Mouse (Mus musculus) midbrain, embryonic 15.5 days (tissue): ENCODE measurements around the gene Nfix. TPM values are rescaled to one million over a fixed set of nuclear protein-coding genes. Genes with fewer than 3 reads are reported as not detected.

ENCODE experiments used
- ATAC-seq: fragments of 200-750 bp; cut with Nextera tagmentation; replicated peaks from 2 replicates; pipeline ENCODE4 v1.8.0; 2017; ENCODE audit warnings: moderate TSS enrichment
- H3K27ac ChIP-seq: fragments of 300-500 bp; sonication (generic); 2 replicates; pipeline ENCODE4 v1.5.1; 2015; ENCODE audit warnings: mild to moderate bottlenecking, inconsistent platforms
- H3K27me3 ChIP-seq: fragments of 300-500 bp; sonication (generic); replicated peaks from 2 replicates; pipeline ENCODE4 v1.6.1; 2015; ENCODE audit warnings: inconsistent platforms
- H3K36me3 ChIP-seq: fragments of 300-500 bp; sonication (generic); replicated peaks from 2 replicates; pipeline ENCODE4 v1.6.1; 2015; ENCODE audit warnings: inconsistent platforms
- H3K4me1 ChIP-seq: fragments of 300-500 bp; sonication (generic); 2 replicates; pipeline ENCODE4 v1.6.1; 2015; ENCODE audit warnings: inconsistent platforms
- H3K4me2 ChIP-seq: fragments of 300-500 bp; sonication (generic); 2 replicates; pipeline ENCODE4 v1.6.1; 2015; ENCODE audit warnings: inconsistent platforms, mild to moderate bottlenecking, moderate library complexity
- H3K4me3 ChIP-seq: fragments of 300-500 bp; sonication (generic); 2 replicates; pipeline ENCODE4 v1.5.1; 2015; ENCODE audit warnings: mild to moderate bottlenecking, inconsistent platforms
- H3K9ac ChIP-seq: fragments of 300-500 bp; sonication (generic); 2 replicates; pipeline ENCODE4 v1.6.1; 2015; ENCODE audit warnings: mild to moderate bottlenecking, inconsistent platforms
- H3K9me3 ChIP-seq: fragments of 300-500 bp; sonication (generic); 2 replicates; pipeline ENCODE4 v1.6.1; 2016; ENCODE audit warnings: inconsistent platforms
- WGBS: fragments of 180-500 bp; shearing (Covaris S2); methylation state at CpG from one replicate; pipeline ENCODE4 v1.1.7; 2015; ENCODE audit warnings: mixed read lengths; 5-methylcytosine and 5-hydroxymethylcytosine counted together
- polyA plus RNA-seq: library from polyadenylated mRNA; unstranded; fragments of >200 nt; fragmentation: Nextera tagmentation; extraction: Ambion mirVana; gene quantifications from 2 replicates; pipeline ENCODE4 v1.2.1, GENCODE M21; 2015

Gene Nfix
- polyA plus RNA-seq, 1 experiment from 2014 or later = 48.6 TPM

GRCm38 (mm10) chr8:84732545-84732944 is 67.6 kb downstream of the Nfix start:
- H3K9me3 ChIP-seq = no peaks in the 10 kb centered on the region
- H3K4me3 ChIP-seq = no peak overlapping the region
- no peak overlapping the region for H3K4me2 ChIP-seq
- H3K27me3 ChIP-seq = peaks cover 15% of the 10 kb centered on the region; the same call in 1 of the 2 replicates
- ATAC-seq = no peak
- WGBS = 64% methylated on average over 5 of the region's 5 CpGs
- peaks cover 45% of the 10 kb centered on the region for H3K4me1 ChIP-seq
- peak overlapping the region; percentile 76; the same call in 1 of the 2 replicates for H3K27ac ChIP-seq
- no peak overlapping the region for H3K9ac ChIP-seq
- H3K36me3 ChIP-seq = no peaks in the 10 kb centered on the region

- WGBS = 62% methylated on average over 11 of the region's 11 CpGs
- no peak overlapping the region for H3K9ac ChIP-seq
- H3K4me2 ChIP-seq = no peak overlapping the region
- H3K9me3 ChIP-seq = no peaks in the 10 kb centered on the region
- H3K4me3 ChIP-seq = no peak overlapping the region
- H3K4me1 ChIP-seq = peaks cover 40% of the 10 kb centered on the region
- H3K36me3 ChIP-seq = no peaks in the 10 kb centered on the region
- no peak for ATAC-seq
- peak overlapping the region; percentile 76 for H3K27ac ChIP-seq
- H3K27me3 ChIP-seq = peaks cover 6% of the 10 kb centered on the region; the same call in 1 of the 2 replicates
These were observed 68.6 kb downstream of the Nfix start for GRCm38 (mm10) chr8:84731371-84732177.

- WGBS = 24% methylated on average over 9 of the region's 9 CpGs
- Histone ChIP-seq H3K4me2 (no peak overlapping the region), H3K4me3 (no peak overlapping the region), H3K9ac (no peak overlapping the region), H3K4me1 (peaks cover 41% of the 10 kb centered on the region), H3K27ac (peak overlapping the region; percentile 76), H3K9me3 (no peaks in the 10 kb centered on the region), H3K27me3 (0 out of 2 replicates have a peak, but pooled peaks cover 2% of the 10 kb centered on the region), H3K36me3 (no peaks in the 10 kb centered on the region)
- peak; percentile 24 for ATAC-seq
These were observed 69.4 kb downstream of the Nfix start for GRCm38 (mm10) chr8:84730541-84731370.

- no peak overlapping the region for H3K4me2 ChIP-seq
- H3K4me1 ChIP-seq = peaks cover 48% of the 10 kb centered on the region
- no peaks in the 10 kb centered on the region for H3K36me3 ChIP-seq
- no peak overlapping the region for H3K4me3 ChIP-seq
- 0 out of 2 replicates have a peak, but pooled peaks cover 2% of the 10 kb centered on the region for H3K27me3 ChIP-seq
- WGBS = 79% methylated on average over 16 of the region's 16 CpGs
- peak overlapping the region; percentile 76 for H3K27ac ChIP-seq
- H3K9me3 ChIP-seq = no peaks in the 10 kb centered on the region
- H3K9ac ChIP-seq = no peak overlapping the region
- ATAC-seq = no peak
These were observed 70.2 kb downstream of the Nfix start for GRCm38 (mm10) chr8:84729921-84730362.

- Histone ChIP-seq H3K27ac (peak overlapping the region; percentile 51), H3K9ac (no peak overlapping the region), H3K4me2 (no peak overlapping the region), H3K27me3 (no peaks in the 10 kb centered on the region), H3K9me3 (no peaks in the 10 kb centered on the region), H3K4me3 (no peak overlapping the region), H3K36me3 (no peaks in the 10 kb centered on the region), H3K4me1 (peaks cover 62% of the 10 kb centered on the region)
- WGBS = 50% methylated on average over 3 of the region's 3 CpGs
- ATAC-seq = peak; percentile 46; the same call in 1 of the 2 replicates
These were observed 71.7 kb downstream of the Nfix start for GRCm38 (mm10) chr8:84728474-84728873.

- 24% methylated on average over 3 of the region's 3 CpGs for WGBS
- no peak for ATAC-seq
- no peak overlapping the region for H3K4me2 ChIP-seq
These were observed 74.2 kb downstream of the Nfix start for GRCm38 (mm10) chr8:84725941-84726259.

GRCm38 (mm10) chr8:84725246-84725940 is 74.8 kb downstream of the Nfix start:
- H3K27me3 ChIP-seq = no peaks in the 10 kb centered on the region
- H3K9ac ChIP-seq = no peak overlapping the region
- WGBS = 60% methylated on average over 10 of the region's 10 CpGs
- H3K36me3 ChIP-seq = no peaks in the 10 kb centered on the region
- peak overlapping the region; percentile 53 for H3K27ac ChIP-seq
- H3K4me1 ChIP-seq = peaks cover 44% of the 10 kb centered on the region
- no peaks in the 10 kb centered on the region for H3K9me3 ChIP-seq
- no peak overlapping the region for H3K4me2 ChIP-seq
- ATAC-seq = no peak
- H3K4me3 ChIP-seq = no peak overlapping the region

More at GRCm38 (mm10) chr8:84725941-84726259, 74.2 kb downstream of the Nfix start:
- no peaks in the 10 kb centered on the region for H3K27me3 ChIP-seq
- H3K27ac ChIP-seq = peak overlapping the region; percentile 53; the same call in 1 of the 2 replicates
- H3K9me3 ChIP-seq = no peaks in the 10 kb centered on the region
- peaks cover 49% of the 10 kb centered on the region for H3K4me1 ChIP-seq
- H3K9ac ChIP-seq = no peak overlapping the region
- no peaks in the 10 kb centered on the region for H3K36me3 ChIP-seq
- H3K4me3 ChIP-seq = no peak overlapping the region

- peak overlapping the region; percentile 75; the same call in 1 of the 2 replicates for H3K27ac ChIP-seq
- 59% methylated on average over 9 of the region's 9 CpGs for WGBS
- peaks cover 41% of the 10 kb centered on the region for H3K4me1 ChIP-seq
- no peaks in the 10 kb centered on the region for H3K36me3 ChIP-seq
- H3K9me3 ChIP-seq = no peaks in the 10 kb centered on the region
- no peak overlapping the region for H3K9ac ChIP-seq
- H3K27me3 ChIP-seq = no peaks in the 10 kb centered on the region
- no peak for ATAC-seq
- no peak overlapping the region for H3K4me3 ChIP-seq
- no peak overlapping the region for H3K4me2 ChIP-seq
These were observed 75.5 kb downstream of the Nfix start for GRCm38 (mm10) chr8:84724683-84725082.

GRCm38 (mm10) chr8:84723571-84723900 is 76.6 kb downstream of the Nfix start:
- no peaks in the 10 kb centered on the region for H3K9me3 ChIP-seq
- H3K9ac ChIP-seq = no peak overlapping the region
- peaks cover 41% of the 10 kb centered on the region for H3K4me1 ChIP-seq
- no peak overlapping the region for H3K4me3 ChIP-seq
- H3K4me2 ChIP-seq = 0 out of 2 replicates have a peak overlapping the region, but pooled peaks have one; percentile 9
- peak overlapping the region; percentile 75 for H3K27ac ChIP-seq
- H3K36me3 ChIP-seq = no peaks in the 10 kb centered on the region
- no peaks in the 10 kb centered on the region for H3K27me3 ChIP-seq
- ATAC-seq = no peak
- WGBS = 27% methylated on average over 7 of the region's 7 CpGs

- H3K4me1 ChIP-seq = peaks cover 37% of the 10 kb centered on the region
- H3K4me2 ChIP-seq = 0 out of 2 replicates have a peak within 1 kb of the TSS, but pooled peaks have one; percentile 9
These were observed 77.1 kb downstream of the Nfix start, which contains the start of gene G430095P16Rik for GRCm38 (mm10) chr8:84722850-84723570. G430095P16Rik (plus strand) TSS chr8:84723007.

GRCm38 (mm10) chr8:84722530-84722849 is 77.7 kb downstream of the Nfix start:
- no peaks in the 10 kb centered on the region for H3K27me3 ChIP-seq
- 0 out of 2 replicates have a peak, but pooled peaks have one; percentile 18 for ATAC-seq
- no peaks in the 10 kb centered on the region for H3K9me3 ChIP-seq
- peak overlapping the region; percentile 75 for H3K27ac ChIP-seq
- no peak overlapping the region for H3K9ac ChIP-seq
- H3K4me1 ChIP-seq = peaks cover 37% of the 10 kb centered on the region
- H3K36me3 ChIP-seq = no peaks in the 10 kb centered on the region
- WGBS = 67% methylated on average over 6 of the region's 6 CpGs
- H3K4me2 ChIP-seq = no peak overlapping the region
- H3K4me3 ChIP-seq = no peak overlapping the region

More at GRCm38 (mm10) chr8:84722850-84723570, 77.1 kb downstream of the Nfix start, which contains the start of gene G430095P16Rik:
- H3K9me3 ChIP-seq = no peaks in the 10 kb centered on the region
- WGBS = 25% methylated on average over 10 of the region's 10 CpGs
- peak within 1 kb of the TSS; percentile 17; the same call in 1 of the 2 replicates for H3K9ac ChIP-seq
- ATAC-seq = peak; percentile 51
- no peaks in the 10 kb centered on the region for H3K27me3 ChIP-seq
- H3K4me3 ChIP-seq = no peak within 1 kb of the TSS
- peak within 1 kb of the TSS; percentile 75 for H3K27ac ChIP-seq
- H3K36me3 ChIP-seq = no peaks in the 10 kb centered on the region
